Mouse (Mus musculus) left cerebral cortex, adult 8-10 months (tissue): ENCODE measurements around the gene Edem2. TPM values are rescaled to one million over a fixed set of nuclear protein-coding genes. Genes with fewer than 3 reads are reported as not detected.

Experiments used
- DNase-seq, 2 experiments: peaks; one replicate each; pipeline ENCODE4 v3.0.0; 2022; ENCODE audit warnings: low spot score in 2 of 2
- total RNA-seq, 4 experiments: library from RNA; stranded (reverse); gene quantifications; 2 replicates each; pipeline ENCODE4 v1.2.4; 2022

The Edem2 gene
- total RNA-seq, 4 experiments from 2014 or later: 21.9 to 23.9 (median 23.3) TPM

DNA sequence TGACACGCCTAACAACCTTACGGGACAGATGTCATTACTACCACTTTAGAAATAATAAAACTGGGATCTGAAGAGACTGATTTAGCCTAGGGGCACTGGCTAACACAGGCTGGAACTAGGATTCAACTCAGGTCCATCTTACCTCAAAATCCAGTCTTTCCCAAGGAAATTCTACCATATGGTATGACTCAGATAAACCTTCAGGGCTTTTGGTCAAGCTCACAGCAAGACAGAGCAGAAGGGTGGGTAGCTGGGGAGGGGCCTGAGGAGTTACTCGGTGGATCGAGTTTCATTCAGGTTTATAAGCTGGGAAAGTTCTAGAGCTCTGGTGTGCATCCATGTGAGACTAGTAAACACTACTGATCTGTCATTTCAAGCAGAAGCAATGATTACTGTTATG is 40.1 kb downstream of the Edem2 start:
- no peak for DNase-seq

- DNase-seq: no peak
Observed at GRCm38 (mm10) chr2:155687746-155688145, 41.5 kb downstream of the Edem2 start.

DNA sequence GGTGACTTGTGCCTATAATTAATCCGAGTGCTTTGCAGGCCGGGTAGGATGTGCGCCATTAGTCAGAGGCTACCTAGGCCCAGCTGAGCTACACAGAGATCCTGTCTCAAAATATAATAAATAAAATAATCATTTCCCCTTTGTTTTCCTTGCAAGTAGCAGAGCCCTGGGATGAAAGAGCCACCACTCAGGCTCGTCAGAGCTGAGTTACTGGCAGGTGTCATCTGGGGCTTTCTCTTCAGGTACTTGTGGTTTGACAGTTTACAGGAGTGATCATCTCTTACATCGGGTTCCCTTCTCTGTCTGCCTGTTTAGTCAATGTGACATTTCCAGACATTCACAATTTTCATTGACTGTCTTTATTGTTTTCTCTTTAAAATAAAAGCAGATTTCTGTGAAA is 42.7 kb downstream of the Edem2 start:
- DNase-seq: no peak

DNA sequence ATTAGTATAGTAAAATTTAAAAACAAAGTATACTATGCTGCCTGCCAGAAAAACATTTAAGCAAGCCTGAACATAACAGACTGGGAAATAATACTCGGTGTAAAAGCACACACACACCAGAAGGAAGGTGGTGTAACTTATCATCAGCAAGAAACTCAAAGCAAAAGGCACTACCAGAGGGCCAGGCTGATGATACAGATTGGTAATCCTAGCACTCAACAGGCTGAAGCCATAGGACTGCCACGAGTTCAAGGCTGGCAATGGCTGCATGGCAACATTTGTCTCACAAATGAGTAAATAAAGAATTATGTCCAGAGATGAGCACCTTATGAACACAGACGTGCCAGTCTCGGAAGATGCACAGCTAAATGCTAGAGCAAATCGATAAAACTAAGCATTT is 45.5 kb downstream of the Edem2 start:
- no peak for DNase-seq

DNA sequence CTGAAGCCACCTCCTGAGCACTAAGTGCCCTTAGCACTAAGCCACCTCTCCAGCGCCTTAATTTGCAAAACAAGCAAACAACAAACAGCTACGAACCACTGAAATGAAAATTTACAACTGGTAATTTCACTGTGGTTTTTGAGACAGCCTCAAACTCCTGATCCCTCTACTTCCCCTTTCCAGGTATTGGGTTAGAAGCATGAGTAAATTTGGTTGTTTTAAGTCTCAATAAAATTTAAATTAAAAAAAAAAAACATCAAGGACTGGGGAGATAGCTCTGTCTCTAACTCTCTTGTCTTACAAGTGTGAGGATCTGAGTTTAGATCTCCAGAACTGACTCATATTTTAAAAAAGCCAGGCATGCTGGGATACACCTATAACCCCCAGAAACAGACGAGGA is 46.1 kb downstream of the Edem2 start:
- no peak for DNase-seq

DNA sequence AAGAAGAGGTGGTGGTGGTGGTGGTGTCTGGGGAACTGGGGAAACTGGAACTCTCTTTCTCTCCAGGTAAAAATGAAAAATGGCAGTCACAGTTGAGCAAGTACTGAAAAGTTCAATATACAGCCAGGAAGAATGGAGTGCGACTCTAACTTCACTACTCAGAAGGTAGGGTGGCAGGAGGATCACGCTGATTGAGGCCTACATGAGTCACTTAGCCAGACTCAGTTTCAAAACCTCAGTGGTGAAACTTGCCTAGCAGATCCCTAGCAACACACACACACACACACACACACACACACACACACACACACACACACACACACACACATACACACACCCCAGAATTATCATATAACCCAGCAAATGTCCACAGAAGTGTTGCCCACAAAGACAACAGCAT is 47.4 kb downstream of the Edem2 start:
- DNase-seq: no peak

DNA sequence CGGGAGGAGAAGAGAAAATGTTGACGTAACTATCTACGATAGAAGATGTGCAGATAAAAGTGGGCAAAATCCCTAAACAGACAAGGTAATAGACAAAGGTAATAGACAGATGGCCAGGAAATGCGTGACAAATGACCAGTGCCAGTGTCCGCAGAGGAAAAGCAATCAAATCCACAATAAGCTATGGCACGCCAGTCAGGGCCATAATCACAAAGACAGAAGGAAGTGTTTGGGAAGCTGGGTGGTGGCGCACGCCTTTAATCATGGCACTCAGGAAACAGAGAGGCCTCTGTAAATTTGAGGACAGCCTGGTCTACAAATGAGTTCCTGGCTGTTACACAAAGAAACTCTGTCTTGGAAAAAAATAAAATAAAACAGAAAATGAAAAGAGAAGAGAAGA is 48.1 kb downstream of the Edem2 start:
- no peak for DNase-seq

- no peak for DNase-seq
Observed at GRCm38 (mm10) chr2:155680591-155680990, 48.7 kb downstream of the Edem2 start.

GRCm38 (mm10) chr2:155679586-155680110 is 49.6 kb downstream of the Edem2 start:
- no peak for DNase-seq

GRCm38 (mm10) chr2:155675118-155675517 is 54.2 kb downstream of the Edem2 start:
- DNase-seq: no peak

DNA sequence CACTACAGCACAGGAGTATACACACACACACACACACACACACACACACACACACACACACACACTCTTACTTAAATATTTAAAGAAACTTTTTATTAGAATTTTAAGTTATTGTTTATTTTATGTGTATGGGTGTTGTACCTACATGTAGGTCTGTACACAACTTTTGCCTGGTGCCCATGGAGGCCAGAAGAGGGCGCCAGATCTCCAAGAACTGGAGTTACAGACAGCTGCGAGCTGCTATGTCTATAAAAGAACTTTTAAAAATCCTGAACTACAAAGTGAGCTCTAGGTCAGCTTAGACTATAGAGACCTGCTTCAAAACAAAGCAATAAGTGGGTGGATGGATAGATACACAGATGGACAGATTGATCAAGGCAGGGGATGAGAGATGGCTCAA is 55.7 kb downstream of the Edem2 start:
- no peak for DNase-seq

GRCm38 (mm10) chr2:155671236-155671635 is 58.0 kb downstream of the Edem2 start:
- DNase-seq: no peak

DNA sequence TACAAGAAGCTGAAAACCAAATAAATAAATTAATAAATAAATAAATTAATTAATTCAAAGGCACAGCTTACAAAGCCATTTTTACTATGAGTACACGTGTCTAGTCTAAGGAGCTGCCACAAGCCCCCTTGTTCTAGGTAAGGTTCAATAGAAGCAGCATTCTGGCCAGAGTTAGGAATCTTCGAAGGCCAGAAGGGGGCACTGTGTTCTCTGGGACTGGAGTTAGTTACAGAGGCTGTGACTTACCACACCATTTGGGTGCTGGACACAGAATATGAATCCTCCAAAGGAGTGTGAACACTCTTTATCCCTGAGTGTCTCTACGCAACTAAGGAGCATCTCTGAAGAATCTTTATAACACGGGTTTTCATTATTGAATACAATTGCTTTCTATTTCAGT is 60.8 kb downstream of the Edem2 start:
- no peak for DNase-seq

GRCm38 (mm10) chr2:155667881-155668280 is 61.4 kb downstream of the Edem2 start:
- no peak for DNase-seq

DNA sequence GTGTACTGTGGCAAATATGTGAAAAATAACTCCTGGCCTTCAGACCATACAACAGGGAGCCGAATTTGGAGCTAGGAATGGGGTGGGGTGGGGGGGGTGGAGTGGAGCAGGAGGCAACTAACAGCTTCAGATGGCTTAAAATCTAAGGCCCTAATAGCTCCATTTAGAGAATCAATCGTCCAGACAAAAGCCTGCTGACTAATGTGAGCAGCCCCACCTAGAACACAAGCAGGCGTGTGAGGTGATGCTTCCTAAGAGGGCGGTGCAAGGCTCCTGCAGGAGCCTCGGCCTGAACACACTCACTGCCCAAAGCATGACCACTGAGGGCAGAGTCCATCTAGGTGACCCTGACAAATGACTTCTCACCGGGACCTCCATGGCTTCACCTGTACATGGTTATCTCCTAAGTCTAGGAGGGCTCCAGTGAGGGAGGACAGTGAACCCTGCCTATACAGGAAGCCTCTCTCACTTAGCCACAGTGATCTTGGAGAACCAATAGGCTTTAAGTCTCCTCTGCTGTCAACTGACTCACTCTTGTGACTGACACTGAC is 65.3 kb downstream of the Edem2 start:
- no peak for DNase-seq

DNA sequence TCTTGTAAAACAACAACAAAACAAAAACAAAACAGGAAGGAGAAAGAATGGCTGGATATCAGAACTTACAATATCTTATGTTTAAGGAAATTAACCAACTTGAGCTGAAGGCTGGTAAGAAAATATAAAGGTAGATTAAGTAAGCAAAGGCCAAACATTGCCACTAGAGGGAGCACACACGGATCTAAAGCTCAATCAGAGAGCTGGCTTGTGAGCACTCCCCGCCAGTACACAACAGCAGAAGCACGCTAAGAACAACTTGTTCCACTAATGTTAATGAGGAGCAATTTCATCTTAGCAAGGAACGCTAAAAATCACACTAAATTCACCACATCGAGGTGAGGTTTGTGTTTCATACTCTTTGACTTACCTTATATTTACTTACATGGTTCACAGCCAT is 66.2 kb downstream of the Edem2 start:
- DNase-seq: no peak

GRCm38 (mm10) chr2:155662390-155662789 is 66.9 kb downstream of the Edem2 start:
- DNase-seq: peak in 1 of 2 experiments; percentile 34

DNA sequence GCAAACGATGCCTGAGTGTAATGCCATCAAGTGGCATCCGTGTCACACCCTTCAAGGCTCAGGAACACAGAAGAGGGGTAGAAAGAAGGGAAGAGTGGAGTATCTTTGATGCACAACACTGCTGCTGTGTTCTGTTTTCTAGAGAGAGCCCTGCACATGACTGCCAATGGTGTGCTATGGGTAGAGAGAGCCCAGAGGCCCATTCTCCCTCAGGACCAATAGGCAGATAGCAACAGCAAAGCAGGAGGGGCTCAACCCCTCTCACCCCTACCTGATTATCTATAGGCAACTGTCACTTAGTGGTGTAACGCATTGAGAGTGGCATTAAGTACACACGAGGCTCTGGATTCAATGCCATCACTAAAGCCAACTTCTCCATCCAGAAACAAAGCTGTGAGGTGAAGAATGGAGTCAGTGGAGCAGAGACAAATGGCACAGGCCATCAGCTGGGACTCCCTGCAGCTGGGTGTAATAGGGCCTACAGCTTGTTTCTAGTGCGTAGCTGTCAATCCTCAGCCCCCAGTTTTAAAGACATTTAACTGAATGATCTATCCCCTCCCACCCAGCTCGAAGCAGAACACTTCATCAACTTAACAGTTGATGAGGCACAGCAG is 73.4 kb downstream of the Edem2 start:
- no peak for DNase-seq

GRCm38 (mm10) chr2:155652618-155653017 is 76.7 kb downstream of the Edem2 start:
- no peak for DNase-seq
